ENCODE assay signal across 8 mouse cellular contexts in genomic region chr13:23521703-23522102, GRCm38 (mm10). TPM values are rescaled to one million over a fixed set of nuclear protein-coding genes. Genes with fewer than 3 reads are reported as not detected.
DNase-seq lines count a peak whose midpoint lies in the region; ATAC-seq and TF ChIP-seq lines count a peak whose summit lies in the region.

No protein-coding gene starts in this region.

- H3K36me3 ChIP-seq in forebrain, embryonic 11.5 days (ENCODE audit: control insufficient read depth, insufficient read depth, low read length) = no peaks in the 10 kb centered on the region
- no peaks in the 10 kb centered on the region for H3K36me3 ChIP-seq in liver, postnatal 0 days (replicated peaks; ENCODE audit: insufficient read depth, low read length)

- no peak overlapping the region for H3K4me3 ChIP-seq in forebrain, embryonic 11.5 days (ENCODE audit: low read depth, low read length)
- H3K4me3 ChIP-seq in liver, postnatal 0 days (ENCODE audit: low read depth, low read length) = no peak overlapping the region

- no peak for ATAC-seq in forebrain, embryonic 11.5 days (replicated peaks; ENCODE audit: low FRiP score)
- ATAC-seq in liver, postnatal 0 days = no peak
- peak; percentile 25; the same call in 1 of the 2 replicates for ATAC-seq in neutrophil, adult 5-6 weeks (ENCODE audit: extremely low read depth, insufficient number of reproducible peaks, low FRiP score, poor library complexity, severe bottlenecking)

- H3K9me3 ChIP-seq in forebrain, embryonic 11.5 days (ENCODE audit: control insufficient read depth, low read length) = no peaks in the 10 kb centered on the region
- no peaks in the 10 kb centered on the region for H3K9me3 ChIP-seq in liver, postnatal 0 days (ENCODE audit: low read length)

- TF ChIP-seq EP300 in liver, postnatal 0 days (IDR thresholded peaks at IDR 0.05; ENCODE audit: low read depth) = no peak

- no peak overlapping the region for H3K9ac ChIP-seq in forebrain, embryonic 11.5 days (ENCODE audit: low read length)
- no peak overlapping the region for H3K9ac ChIP-seq in liver, postnatal 0 days (replicated peaks)

- no peak for TF ChIP-seq CTCF in liver, postnatal 0 days (IDR thresholded peaks at IDR 0.05; ENCODE audit: low read depth)

- no peak overlapping the region for H3K4me2 ChIP-seq in forebrain, embryonic 11.5 days (ENCODE audit: low read depth, low read length, severe bottlenecking)
- H3K4me2 ChIP-seq in liver, postnatal 0 days (ENCODE audit: low read depth, low read length) = peak overlapping the region; percentile 45

- H3K27me3 ChIP-seq in forebrain, embryonic 11.5 days (ENCODE audit: control insufficient read depth, insufficient read depth, low read length) = no peaks in the 10 kb centered on the region
- H3K27me3 ChIP-seq in liver, postnatal 0 days (ENCODE audit: insufficient read depth, low read length) = no peaks in the 10 kb centered on the region

- intact Hi-C loops in heart, postnatal 25 days (cut with DNase I) = no loop called here

- H3K4me1 ChIP-seq in forebrain, embryonic 11.5 days (replicated peaks; ENCODE audit: control insufficient read depth, insufficient read depth, low read length) = 0 out of 2 replicates have a peak, but pooled peaks cover 2% of the 10 kb centered on the region
- peaks cover 12% of the 10 kb centered on the region for H3K4me1 ChIP-seq in liver, postnatal 0 days (ENCODE audit: insufficient read depth)

- under 1% methylated on average over 14 of the region's 14 CpGs for WGBS in forebrain, embryonic 11.5 days
- WGBS in liver, postnatal 0 days (ENCODE audit: insufficient replicate concordance) = 2% methylated on average over 14 of the region's 14 CpGs

- H3K27ac ChIP-seq in forebrain, embryonic 11.5 days (ENCODE audit: low read depth, low read length) = no peak overlapping the region
- H3K27ac ChIP-seq in liver, postnatal 0 days (ENCODE audit: low read depth) = no peak overlapping the region

- peak; percentile 83 for DNase-seq in CD4-positive helper T cell, adult 2 months (ENCODE audit: low read depth, low spot score)
- peak; percentile 77 for DNase-seq in adrenal gland, adult 8-10 months
- peak; percentile 84 for DNase-seq in forebrain, embryonic 11.5 days (ENCODE audit: low spot score)
- peak; percentile 47 for DNase-seq in heart, postnatal 25 days (ENCODE audit: low spot score)
- peak; percentile 83 to 88 for DNase-seq in kidney, postnatal 4 days
- peak; percentile 81 for DNase-seq in liver, postnatal 0 days
- DNase-seq in thymus, postnatal 4 days = peak; percentile 93

RNA-seq across cellular contexts. Expression of gene Hist1h4h, which starts 9.1 kb away (rescaled TPM):
- total RNA-seq in adrenal gland, adult 8-10 months (2022) = 100 to 1,000 TPM; 381 to 523 (median 406) TPM
- 2.0 and 4.9 TPM in 2 replicates for polyA plus RNA-seq in forebrain, embryonic 11.5 days (2014; fragmentation: Nextera tagmentation; extraction: Ambion mirVana)
- total RNA-seq in heart, postnatal 25 days (2021) = 100 to 1,000 TPM; 272 to 334 TPM
- polyA plus RNA-seq in liver, postnatal 0 days (2015; fragmentation: Nextera tagmentation; extraction: Ambion mirVana) = 7.2 and 7.5 TPM in 2 replicates
- 161 and 193 TPM in 2 replicates for total RNA-seq in neutrophil, adult 5-6 weeks (2017)

RNA-seq across cellular contexts. Expression of gene Hist1h2af, which starts 12.0 kb away (rescaled TPM):
- 10 to 100 TPM in 3 of 4 experiments, 1 to 10 TPM in 1; 8.2 to 20.8 (median 16.2) TPM for total RNA-seq in adrenal gland, adult 8-10 months (2022)
- 7.7 and 9.3 TPM in 2 replicates for polyA plus RNA-seq in forebrain, embryonic 11.5 days (2014; fragmentation: Nextera tagmentation; extraction: Ambion mirVana)
- total RNA-seq in heart, postnatal 25 days (2021) = 10 to 100 TPM; 13.7 to 25.9 TPM
- 9.7 and 9.8 TPM in 2 replicates for polyA plus RNA-seq in liver, postnatal 0 days (2015; fragmentation: Nextera tagmentation; extraction: Ambion mirVana)
- 3.5 and 5.0 TPM in 2 replicates for total RNA-seq in neutrophil, adult 5-6 weeks (2017)

RNA-seq across cellular contexts. Expression of gene Hist1h3g, which starts 13.5 kb away (rescaled TPM):
- 1 to 10 TPM; 3.2 to 5.6 (median 4.7) TPM for total RNA-seq in adrenal gland, adult 8-10 months (2022)
- 5.2 and 5.7 TPM in 2 replicates for polyA plus RNA-seq in forebrain, embryonic 11.5 days (2014; fragmentation: Nextera tagmentation; extraction: Ambion mirVana)
- total RNA-seq in heart, postnatal 25 days (2021) = 1 to 10 TPM; 3.4 to 4.1 TPM
- 3.7 and 6.3 TPM in 2 replicates for polyA plus RNA-seq in liver, postnatal 0 days (2015; fragmentation: Nextera tagmentation; extraction: Ambion mirVana)
- not detected in 2 replicates for total RNA-seq in neutrophil, adult 5-6 weeks (2017)

RNA-seq across cellular contexts. Expression of gene Hist1h2bh, which starts 21.5 kb away (rescaled TPM):
- total RNA-seq in adrenal gland, adult 8-10 months (2022) = 1 to 10 TPM; 2.2 to 3.4 (median 2.9) TPM
- 0.85 and 1.2 TPM in 2 replicates for polyA plus RNA-seq in forebrain, embryonic 11.5 days (2014; fragmentation: Nextera tagmentation; extraction: Ambion mirVana)
- 1 to 10 TPM; 1.4 to 1.9 TPM for total RNA-seq in heart, postnatal 25 days (2021)
- polyA plus RNA-seq in liver, postnatal 0 days (2015; fragmentation: Nextera tagmentation; extraction: Ambion mirVana) = 0.58 and 0.64 TPM in 2 replicates
- 5.8 and 6.4 TPM in 2 replicates for total RNA-seq in neutrophil, adult 5-6 weeks (2017)

RNA-seq across cellular contexts. Expression of gene Hist1h3f, which starts 22.1 kb away (rescaled TPM):
- total RNA-seq in adrenal gland, adult 8-10 months (2022) = 10 to 100 TPM; 16.8 to 22.6 (median 20.7) TPM
- polyA plus RNA-seq in forebrain, embryonic 11.5 days (2014; fragmentation: Nextera tagmentation; extraction: Ambion mirVana) = 0.92 and 1.4 TPM in 2 replicates
- total RNA-seq in heart, postnatal 25 days (2021) = 10 to 100 TPM in 1 of 2 experiments, 1 to 10 TPM in 1; 6.4 to 10.6 TPM
- polyA plus RNA-seq in liver, postnatal 0 days (2015; fragmentation: Nextera tagmentation; extraction: Ambion mirVana) = 1.3 and 1.5 TPM in 2 replicates
- total RNA-seq in neutrophil, adult 5-6 weeks (2017) = 21.9 and 24.1 TPM in 2 replicates
